Mouse (Mus musculus) liver, embryonic 14.5 days (tissue): Measurements from ENCODE around the gene Mfap4.

ENCODE experiments used
- CTCF ChIP-seq: IDR thresholded peaks from 2 replicates; pipeline ENCODE4 v1.5.1; 2016; ENCODE audit warnings: antibody characterized with exemption, low read depth, control low read depth
- EP300 ChIP-seq: IDR thresholded peaks from 2 replicates; pipeline ENCODE4 v1.6.1; 2016; ENCODE audit warnings: antibody characterized with exemption, low read depth

DNA sequence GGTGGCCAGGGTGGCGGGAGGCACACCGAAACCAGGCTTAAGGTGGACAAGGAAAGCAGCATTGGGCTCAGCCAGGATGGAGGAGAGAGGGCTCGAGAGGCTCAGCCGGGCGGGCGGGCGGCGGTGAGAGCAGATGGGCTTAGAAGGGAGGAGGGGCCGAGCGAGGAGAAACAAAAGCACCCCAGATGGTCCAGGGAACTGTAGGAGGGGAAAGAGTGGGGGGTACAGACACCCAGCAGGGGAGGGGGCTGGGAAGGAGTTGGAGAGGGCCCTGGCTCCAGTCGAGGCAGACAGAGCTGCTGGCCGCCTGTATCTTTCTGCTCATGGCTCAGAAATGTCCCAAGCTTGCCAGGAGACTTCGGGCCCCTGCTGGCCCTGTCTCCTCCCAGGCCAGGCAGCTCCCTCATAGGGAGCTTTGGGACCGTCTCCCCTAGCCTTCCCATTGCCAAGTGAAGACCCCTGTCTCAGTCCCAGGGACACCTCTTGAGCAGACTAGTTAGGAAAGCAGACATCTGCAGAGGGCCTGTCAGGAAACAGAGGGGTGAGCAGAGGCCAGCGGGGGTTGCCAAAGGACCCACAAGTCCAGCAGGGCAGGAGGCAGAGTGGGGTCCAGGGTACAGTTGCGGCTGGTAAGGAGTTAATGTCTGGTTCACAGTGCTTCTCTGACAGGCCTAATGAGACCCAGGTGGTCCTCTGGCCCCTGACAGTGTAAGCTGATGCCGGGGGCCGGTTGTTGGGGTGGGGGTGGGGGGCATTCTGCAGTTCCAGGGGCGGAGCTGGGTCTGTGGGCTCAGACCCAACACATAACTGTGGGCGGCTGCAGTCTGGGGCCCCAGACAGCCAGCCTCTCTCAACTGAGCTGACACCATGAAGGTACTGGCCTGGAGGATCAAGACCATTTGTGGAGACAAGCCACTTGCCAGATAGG, at the start of gene Mfap4:
- TF ChIP-seq EP300 (no peak), CTCF (no peak)
